Mouse (Mus musculus) kidney, embryonic 16.5 days (tissue): ENCODE data around the gene Slco1a5. TPM values are rescaled to one million over a fixed set of nuclear protein-coding genes. Genes with fewer than 3 reads are reported as not detected.
"Not testable (repeated sequence)": the region's sequence is repeated elsewhere in the genome, so short reads cannot be mapped to it uniquely, and the experiment has no call there.

ENCODE experiments used
- ATAC-seq: fragments of 200-750 bp; cut with Nextera tagmentation; 2 replicates; pipeline ENCODE4 v1.8.0; 2017; ENCODE audit warnings: moderate TSS enrichment; ENCODE audit not compliant: low FRiP score, low TSS enrichment
- H3K27ac ChIP-seq: fragments of 300-500 bp; sonication (generic); 2 replicates; pipeline ENCODE4 v1.5.1; 2014; ENCODE audit warnings: low read length
- H3K27me3 ChIP-seq: fragments of 300-500 bp; sonication (generic); 2 replicates; pipeline ENCODE4 v1.6.1; 2014; ENCODE audit warnings: low read length, control low read depth, mixed read lengths; ENCODE audit not compliant: insufficient read depth
- H3K36me3 ChIP-seq: fragments of 300-500 bp; sonication (generic); 2 replicates; pipeline ENCODE4 v1.6.1; 2014; ENCODE audit warnings: low read length, control low read depth, mixed read lengths; ENCODE audit not compliant: insufficient read depth
- H3K4me1 ChIP-seq: fragments of 300-500 bp; sonication (generic); 2 replicates; pipeline ENCODE4 v1.6.1; 2014; ENCODE audit warnings: low read length, control low read depth, mixed read lengths; ENCODE audit not compliant: insufficient read depth
- H3K4me2 ChIP-seq: fragments of 300-500 bp; sonication (generic); replicated peaks from 2 replicates; pipeline ENCODE4 v1.6.1; 2014; ENCODE audit warnings: low read depth, low read length
- H3K4me3 ChIP-seq: fragments of 300-500 bp; sonication (generic); 2 replicates; pipeline ENCODE4 v1.5.1; 2014; ENCODE audit warnings: mild to moderate bottlenecking, low read length
- H3K9ac ChIP-seq: fragments of 300-500 bp; sonication (generic); replicated peaks from 2 replicates; pipeline ENCODE4 v1.6.1; 2014; ENCODE audit warnings: low read length
- H3K9me3 ChIP-seq: fragments of 300-500 bp; sonication (generic); 2 replicates; pipeline ENCODE4 v1.6.1; 2016; ENCODE audit warnings: low read length, control low read depth
- WGBS: fragments of 180-500 bp; shearing (Covaris S2); extraction: QIAGEN DNeasy Blood & Tissue Kit; methylation state at CpG from one replicate; pipeline ENCODE4 v1.1.7; 2014; 5-methylcytosine and 5-hydroxymethylcytosine counted together
- polyA plus RNA-seq: library from polyadenylated mRNA; unstranded; fragments of >200 nt; fragmentation: Nextera tagmentation; extraction: Ambion mirVana; gene quantifications from 2 replicates; pipeline ENCODE4 v1.2.1, GENCODE M21; 2015

The Slco1a5 gene
- 0.17 TPM in 1 of 2 replicates, not detected in the other for polyA plus RNA-seq

DNA sequence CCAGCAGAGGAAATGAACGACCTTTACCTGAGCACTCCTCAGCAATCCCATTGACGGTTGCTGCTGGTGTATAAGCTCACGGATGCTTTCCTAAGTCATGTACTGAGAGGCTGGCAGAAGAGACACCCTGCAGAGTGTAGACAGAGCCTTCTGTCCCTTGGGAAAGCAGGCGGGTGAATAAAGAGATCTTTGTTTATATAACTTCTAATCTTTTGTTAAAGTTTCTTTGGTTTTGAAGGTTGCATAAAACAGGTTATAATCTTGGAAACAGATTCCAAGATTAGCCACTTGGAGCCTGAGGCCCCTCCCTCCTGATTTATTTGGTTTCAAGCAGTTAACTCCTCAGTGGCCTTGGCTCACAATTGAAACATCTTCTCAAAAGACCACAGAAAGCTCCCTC, at the start of gene Slco1a5:
Gene Slco1a5, minus strand, starts transcription at position 101 of the 400 bp plus-strand sequence.
- no peak within 1 kb of the TSS for H3K27ac ChIP-seq
- H3K4me1 ChIP-seq: no peaks in the 10 kb centered on the region
- H3K9ac ChIP-seq: no peak within 1 kb of the TSS
- no peak within 1 kb of the TSS for H3K4me2 ChIP-seq
- H3K9me3 ChIP-seq: no peaks in the 10 kb centered on the region
- H3K4me3 ChIP-seq: no peak within 1 kb of the TSS
- WGBS: 45% methylated on average over 4 of the region's 4 CpGs
- no peaks in the 10 kb centered on the region for H3K36me3 ChIP-seq
- no peaks in the 10 kb centered on the region for H3K27me3 ChIP-seq
- no peak for ATAC-seq

DNA sequence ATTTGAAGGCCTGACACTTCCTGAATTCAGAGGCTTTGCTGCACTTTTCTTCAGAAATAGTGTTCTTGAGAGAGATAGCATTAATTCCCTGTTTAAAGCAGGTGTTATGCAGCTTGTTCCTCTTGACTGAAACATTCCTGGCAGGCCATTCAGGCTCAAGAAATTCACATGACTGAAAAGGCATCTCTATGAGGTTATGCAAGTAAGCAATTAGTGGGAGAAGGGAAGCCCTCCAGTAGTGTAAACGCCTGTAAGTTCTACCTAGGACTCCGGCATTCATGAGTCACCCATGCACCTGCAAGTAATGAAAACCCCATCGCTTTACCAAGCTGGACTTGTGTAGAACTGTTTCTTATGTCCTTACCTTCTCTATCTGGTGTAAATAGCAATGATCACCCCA, 46.8 kb upstream of the Slco1a5 start:
- H3K9ac ChIP-seq: no peak overlapping the region
- WGBS: 93% methylated on average over 3 of the region's 3 CpGs
- no peaks in the 10 kb centered on the region for H3K27me3 ChIP-seq
- peaks cover 33% of the 10 kb centered on the region for H3K36me3 ChIP-seq
- no peaks in the 10 kb centered on the region for H3K4me1 ChIP-seq
- H3K27ac ChIP-seq: no peak overlapping the region
- H3K4me2 ChIP-seq: no peak overlapping the region
- ATAC-seq: no peak
- no peaks in the 10 kb centered on the region for H3K9me3 ChIP-seq
- no peak overlapping the region for H3K4me3 ChIP-seq

DNA sequence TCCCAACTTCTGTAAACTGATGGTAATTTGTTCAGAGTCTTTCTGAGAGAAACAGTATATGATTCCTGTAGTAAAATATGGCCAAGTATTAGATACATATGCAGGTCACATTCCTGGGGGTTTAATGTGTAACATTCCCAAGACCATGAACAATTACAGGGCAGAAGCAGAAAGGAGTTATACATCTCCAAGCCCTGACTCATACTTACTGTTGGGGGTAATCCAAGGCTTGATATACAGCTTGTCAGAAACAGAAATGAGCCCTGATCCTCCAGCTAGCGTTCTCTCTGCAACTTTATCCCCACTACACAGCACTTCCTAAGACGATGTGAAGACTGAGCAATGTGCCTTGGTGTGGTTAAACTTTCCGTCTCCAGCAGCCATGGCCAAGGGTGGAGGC, 44.8 kb upstream of the Slco1a5 start:
- no peaks in the 10 kb centered on the region for H3K9me3 ChIP-seq
- no peak overlapping the region for H3K27ac ChIP-seq
- no peak overlapping the region for H3K4me2 ChIP-seq
- H3K27me3 ChIP-seq: no peaks in the 10 kb centered on the region
- no peak overlapping the region for H3K4me3 ChIP-seq
- no peak overlapping the region for H3K9ac ChIP-seq
- 89% methylated on average over 3 of the region's 3 CpGs for WGBS
- no peak for ATAC-seq
- H3K36me3 ChIP-seq: peaks cover 27% of the 10 kb centered on the region
- H3K4me1 ChIP-seq: no peaks in the 10 kb centered on the region

DNA sequence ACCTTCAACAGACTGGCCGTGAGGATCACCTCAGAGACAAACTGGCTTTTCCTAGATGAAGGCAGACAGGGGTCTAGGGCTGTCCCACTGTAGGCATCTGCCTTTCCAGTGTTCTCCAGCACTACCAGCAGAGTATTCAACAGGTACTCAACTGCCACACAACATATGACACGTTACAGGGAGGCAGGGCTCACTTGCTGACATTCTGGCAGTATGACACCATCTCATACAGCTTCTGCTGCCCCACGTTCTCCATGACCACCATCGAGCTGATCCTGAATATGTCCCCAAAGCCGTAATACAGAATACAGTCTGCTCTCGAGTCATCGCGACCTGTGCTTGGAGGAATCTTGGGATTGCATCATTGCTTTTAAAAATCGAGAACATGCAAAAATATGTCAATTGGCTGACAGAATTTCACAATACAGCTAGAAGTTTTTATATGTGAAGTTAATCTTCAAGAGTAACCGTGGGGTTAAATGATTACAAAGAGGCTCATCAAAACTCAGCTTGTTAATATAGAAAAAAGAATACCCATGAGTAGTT, 43.8 kb upstream of the Slco1a5 start:
- Histone ChIP-seq H3K9me3 (no peaks in the 10 kb centered on the region), H3K27me3 (no peaks in the 10 kb centered on the region), H3K4me2 (no peak overlapping the region), H3K36me3 (peaks cover 25% of the 10 kb centered on the region), H3K4me1 (no peaks in the 10 kb centered on the region), H3K27ac (no peak overlapping the region), H3K4me3 (no peak overlapping the region), H3K9ac (no peak overlapping the region)
- 89% methylated on average over 10 of the region's 10 CpGs for WGBS
- ATAC-seq: no peak; the same call in 1 of the 2 replicates

DNA sequence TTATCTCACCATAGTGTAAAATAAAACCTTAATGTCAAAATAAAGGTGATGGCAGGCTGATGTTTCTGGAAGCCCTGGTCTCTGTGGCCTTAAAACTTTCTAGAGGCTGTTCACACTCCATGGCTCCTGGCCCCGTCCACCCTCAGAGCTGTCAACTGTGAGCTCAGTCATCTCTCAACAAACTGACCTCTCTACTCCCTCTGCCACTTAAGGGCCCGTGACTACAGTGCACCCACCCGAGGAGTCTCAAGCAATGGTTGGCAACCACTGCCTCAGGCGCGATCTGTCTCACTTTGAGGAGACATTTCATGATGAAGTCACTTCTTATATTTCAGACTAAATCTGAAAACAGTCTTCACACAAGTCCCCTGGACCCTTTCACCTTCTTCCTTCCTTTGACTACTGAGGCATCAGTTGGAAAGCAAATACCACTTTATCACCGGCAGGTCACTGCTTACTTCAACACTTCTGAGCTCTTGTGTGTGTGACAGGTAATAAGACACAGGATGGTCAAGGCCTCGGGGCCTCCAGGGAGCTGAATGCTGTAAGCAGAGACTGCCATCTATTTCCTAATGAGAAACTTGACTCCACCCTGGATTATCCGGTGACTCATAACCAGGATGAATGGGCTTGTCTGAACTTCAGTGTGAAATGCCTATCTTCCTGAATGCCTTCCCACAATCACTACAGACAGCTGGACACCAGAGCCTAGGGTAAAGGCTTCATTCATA, 43.1 kb upstream of the Slco1a5 start:
- no peaks in the 10 kb centered on the region for H3K27me3 ChIP-seq
- H3K9me3 ChIP-seq: no peaks in the 10 kb centered on the region
- peaks cover 27% of the 10 kb centered on the region for H3K36me3 ChIP-seq
- no peak overlapping the region for H3K4me2 ChIP-seq
- H3K27ac ChIP-seq: no peak overlapping the region
- H3K4me1 ChIP-seq: no peaks in the 10 kb centered on the region
- WGBS: 49% methylated on average over 8 of the region's 8 CpGs
- no peak overlapping the region for H3K9ac ChIP-seq
- peak; percentile 75 for ATAC-seq
- H3K4me3 ChIP-seq: no peak overlapping the region

DNA sequence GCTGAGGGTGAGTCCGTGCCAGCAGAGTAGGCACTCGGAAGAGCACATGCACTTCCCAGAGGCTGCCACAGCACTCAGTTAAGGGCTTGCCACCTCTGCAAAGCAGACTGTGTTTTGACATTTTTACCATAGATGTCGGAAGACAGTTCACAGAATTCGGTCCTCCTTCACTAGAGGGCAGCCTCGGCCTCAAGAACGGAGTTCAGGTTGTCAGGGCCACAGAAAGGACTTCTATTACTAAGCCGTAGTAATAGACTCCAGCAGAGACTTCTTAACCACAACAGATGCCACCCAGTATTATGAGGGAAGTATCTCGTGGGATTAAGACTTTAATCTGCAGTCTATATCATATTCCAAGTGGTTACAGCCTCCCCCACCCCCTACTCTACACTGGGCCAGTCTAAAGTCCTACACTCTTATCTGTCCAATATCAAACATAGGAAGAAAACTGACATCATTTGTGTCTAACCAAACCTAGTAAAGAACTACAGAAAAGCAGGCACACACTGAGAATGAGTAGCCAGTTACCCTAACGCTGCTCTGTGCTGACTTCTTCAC, 40.3 kb upstream of the Slco1a5 start:
- no peak overlapping the region for H3K4me3 ChIP-seq
- no peak overlapping the region for H3K4me2 ChIP-seq
- H3K27ac ChIP-seq: no peak overlapping the region
- no peak overlapping the region for H3K9ac ChIP-seq
- H3K9me3 ChIP-seq: no peaks in the 10 kb centered on the region
- WGBS: 70% methylated on average over 9 of the region's 9 CpGs
- no peaks in the 10 kb centered on the region for H3K27me3 ChIP-seq
- ATAC-seq: no peak
- peaks cover 34% of the 10 kb centered on the region for H3K36me3 ChIP-seq
- no peaks in the 10 kb centered on the region for H3K4me1 ChIP-seq

DNA sequence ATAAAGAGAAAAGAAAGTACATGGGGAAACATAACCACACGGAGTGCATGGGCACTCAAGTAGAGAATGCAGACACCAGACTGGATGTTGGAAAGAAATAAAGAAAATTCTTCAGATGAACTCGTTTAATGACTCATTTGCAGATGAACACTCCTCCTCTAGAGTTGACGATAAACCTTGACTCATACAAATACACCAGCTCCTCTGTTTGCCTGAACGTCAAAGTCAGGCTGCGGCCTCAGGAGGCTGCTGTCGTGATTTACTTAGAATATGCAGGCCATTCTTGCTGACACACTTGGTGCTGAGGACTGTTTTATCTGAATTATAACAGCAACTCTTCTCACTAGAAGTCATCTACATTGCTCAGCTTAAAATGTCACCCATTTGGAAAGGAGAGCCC, 39.3 kb upstream of the Slco1a5 start:
- H3K27me3 ChIP-seq: no peaks in the 10 kb centered on the region
- H3K4me2 ChIP-seq: no peak overlapping the region
- ATAC-seq: no peak
- no peak overlapping the region for H3K4me3 ChIP-seq
- no peak overlapping the region for H3K9ac ChIP-seq
- 91% methylated on average over 6 of the region's 6 CpGs for WGBS
- no peaks in the 10 kb centered on the region for H3K4me1 ChIP-seq
- no peak overlapping the region for H3K27ac ChIP-seq
- H3K36me3 ChIP-seq: peaks cover 31% of the 10 kb centered on the region
- no peaks in the 10 kb centered on the region for H3K9me3 ChIP-seq

DNA sequence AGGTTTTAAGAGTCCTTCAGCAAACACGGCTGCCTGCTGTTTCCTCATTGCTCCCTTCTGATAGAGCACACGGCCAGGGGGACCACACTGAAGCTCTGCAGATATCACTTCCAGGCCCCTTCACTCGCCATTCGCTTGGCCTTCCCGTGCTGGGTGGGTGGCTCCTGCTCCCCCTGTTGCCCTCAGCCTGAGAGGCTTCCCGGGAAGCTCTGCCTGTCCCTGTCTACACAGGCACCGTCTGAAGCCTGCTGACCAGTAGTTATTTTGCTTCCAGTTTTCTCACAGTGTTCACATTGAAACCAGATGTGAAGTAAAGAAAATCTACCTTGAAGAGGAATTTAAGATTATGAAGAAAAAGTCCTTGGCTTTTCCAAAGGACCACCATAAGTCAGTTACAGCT, 34.3 kb upstream of the Slco1a5 start:
- Histone ChIP-seq H3K4me2 (no peak overlapping the region), H3K9me3 (no peaks in the 10 kb centered on the region), H3K4me1 (no peaks in the 10 kb centered on the region), H3K36me3 (peaks cover 39% of the 10 kb centered on the region), H3K9ac (no peak overlapping the region), H3K27me3 (no peaks in the 10 kb centered on the region), H3K27ac (no peak overlapping the region), H3K4me3 (no peak overlapping the region)
- no peak for ATAC-seq
- WGBS: 76% methylated on average over 7 of the region's 7 CpGs

DNA sequence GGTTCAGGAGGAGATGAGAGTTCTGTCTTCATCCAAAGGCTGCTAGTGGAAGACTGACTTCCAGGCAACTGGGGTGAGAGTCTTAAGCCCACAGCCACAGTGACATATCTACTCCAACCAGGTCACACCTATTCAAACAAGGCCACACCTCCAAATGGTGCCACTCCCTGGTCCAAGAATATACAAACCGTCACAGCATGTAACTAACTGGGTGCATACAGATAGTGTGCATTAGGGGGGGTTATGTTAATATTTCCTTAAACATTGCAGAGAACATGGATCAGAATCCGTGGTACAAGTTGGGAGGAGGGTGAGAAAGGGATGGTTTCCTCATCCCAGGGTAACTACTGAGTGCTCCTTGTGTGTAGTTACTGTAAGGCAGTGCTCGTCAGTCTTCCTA, 29.3 kb upstream of the Slco1a5 start:
- not testable (repeated sequence) for H3K9me3 ChIP-seq, H3K27ac ChIP-seq, H3K4me3 ChIP-seq, H3K9ac ChIP-seq, H3K4me2 ChIP-seq, H3K27me3 ChIP-seq, H3K4me1 ChIP-seq, ATAC-seq
- peaks cover 31% of the 10 kb centered on the region for H3K36me3 ChIP-seq
- WGBS: 91% methylated on average over 3 of the region's 3 CpGs
